8 mouse cellular contexts compared by ENCODE assay signal in genomic region chr2:179193507-179194160, GRCm38 (mm10).
A peak's percentile ranks its signal among the peaks of the same experiment; 100 is the strongest.
DNase-seq lines count a peak whose midpoint lies in the region; ATAC-seq and TF ChIP-seq lines count a peak whose summit lies in the region.
"Had no signal": no experiment of that assay in that cellular context is flagged by ENCODE, and none has a peak within 500 bp of the region (broad histone marks: within the 10 kb centered on the region; RNA-seq: fewer than 3 reads in every experiment).

No protein-coding gene starts in this region.

- WGBS in intestine, postnatal 0 days, result 34% methylated on average over 9 of the region's 9 CpGs
- 42% methylated on average over 9 of the region's 9 CpGs for WGBS in midbrain, embryonic 11.5 days

- no peaks in the 10 kb centered on the region for H3K9me3 ChIP-seq in intestine, postnatal 0 days (ENCODE audit: control insufficient read depth)
- no peaks in the 10 kb centered on the region for H3K9me3 ChIP-seq in midbrain, embryonic 11.5 days (ENCODE audit: control insufficient read depth, low read length)
- H3K9me3 ChIP-seq: limb, embryonic 15.5 days had no signal

- intact Hi-C loops in left cerebral cortex, postnatal 14 days (cut with DNase I), result no loop called here

- peak; percentile 93 for TF ChIP-seq CTCF in intestine, postnatal 0 days (IDR thresholded peaks at IDR 0.05; ENCODE audit: low read depth)

- peak; percentile 67 for ATAC-seq in intestine, postnatal 0 days
- ATAC-seq in midbrain, embryonic 11.5 days (ENCODE audit: low FRiP score), result peak; percentile 73

- H3K36me3 ChIP-seq in intestine, postnatal 0 days (ENCODE audit: control insufficient read depth, insufficient read depth), result no peaks in the 10 kb centered on the region
- H3K36me3 ChIP-seq in midbrain, embryonic 11.5 days (ENCODE audit: control insufficient read depth, insufficient read depth, low read length), result no peaks in the 10 kb centered on the region
- H3K36me3 ChIP-seq: limb, embryonic 15.5 days had no signal

- H3K4me2 ChIP-seq in intestine, postnatal 0 days (replicated peaks; ENCODE audit: low read depth), result no peak overlapping the region
- H3K4me2 ChIP-seq in midbrain, embryonic 11.5 days, result no peak overlapping the region
- H3K4me2 ChIP-seq: limb, embryonic 15.5 days had no signal

- H3K4me3 ChIP-seq in intestine, postnatal 0 days (ENCODE audit: low read depth, low read length), result no peak overlapping the region
- no peak overlapping the region for H3K4me3 ChIP-seq in midbrain, embryonic 11.5 days (ENCODE audit: low read depth, low read length)
- H3K4me3 ChIP-seq: limb, embryonic 15.5 days had no signal

- no peak overlapping the region for H3K9ac ChIP-seq in intestine, postnatal 0 days (ENCODE audit: low read depth, low read length)
- no peak overlapping the region for H3K9ac ChIP-seq in midbrain, embryonic 11.5 days (ENCODE audit: low read length)
- H3K9ac ChIP-seq: limb, embryonic 15.5 days had no signal

- no peaks in the 10 kb centered on the region for H3K4me1 ChIP-seq in intestine, postnatal 0 days (replicated peaks; ENCODE audit: control insufficient read depth, insufficient read depth, low read length)
- no peaks in the 10 kb centered on the region for H3K4me1 ChIP-seq in midbrain, embryonic 11.5 days (ENCODE audit: control insufficient read depth, insufficient read depth, low read length)
- H3K4me1 ChIP-seq: limb, embryonic 15.5 days had no signal

- H3K27ac ChIP-seq in intestine, postnatal 0 days (ENCODE audit: low read depth, low read length), result no peak overlapping the region
- no peak overlapping the region for H3K27ac ChIP-seq in midbrain, embryonic 11.5 days (ENCODE audit: low read depth, low read length)
- H3K27ac ChIP-seq: limb, embryonic 15.5 days had no signal

- peak; percentile 87 for DNase-seq in adrenal gland, postnatal 10 days
- DNase-seq in embryo, embryonic 10 days (ENCODE audit: low spot score), result peak; percentile 92
- peak; percentile 64 to 84 for DNase-seq in gastrocnemius, postnatal 4 days (ENCODE audit: low spot score in 2 of 2)
- DNase-seq in left cerebral cortex, postnatal 14 days (ENCODE audit: low spot score in 2 of 2), result peak; percentile 66 to 81
- peak; percentile 92 for DNase-seq in midbrain, embryonic 11.5 days (ENCODE audit: low spot score, missing footprints)
- peak; percentile 5 to 51 for DNase-seq in spleen, postnatal 10 days (ENCODE audit: low spot score in 2 of 2)

- H3K27me3 ChIP-seq in intestine, postnatal 0 days (replicated peaks; ENCODE audit: control insufficient read depth, insufficient read depth, low read length), result no peaks in the 10 kb centered on the region
- H3K27me3 ChIP-seq in midbrain, embryonic 11.5 days (ENCODE audit: control insufficient read depth, insufficient read depth, low read length), result no peaks in the 10 kb centered on the region

Comparison
In these comparisons a context has a peak if more than half of its experiments do, and no peak if none do; other contexts are left out.
1. DNase-seq: peak in every context shown above with its lines; median percentile 92 in embryo, embryonic 10 days; 92 in midbrain, embryonic 11.5 days; 87 in adrenal gland, postnatal 10 days; 74 in gastrocnemius, postnatal 4 days; 74 in left cerebral cortex, postnatal 14 days; 28 in spleen, postnatal 10 days.